Mouse (Mus musculus): ENCODE data around the gene 1700061G19Rik. TPM values are rescaled to one million over a fixed set of nuclear protein-coding genes. Genes with fewer than 3 reads are reported as not detected.
A peak's percentile ranks its signal among the peaks of the same experiment; 100 is the strongest.

1700061G19Rik gene
- total RNA-seq, 2 experiments from 2014 or later: 0.83 to 2.9 TPM

- DNase-seq (ENCODE audit: low spot score in 2 of 2): no peak
Measured at GRCm38 (mm10) chr17:56917166-56917565, 41.9 kb downstream of the 1700061G19Rik start.

- no peak for DNase-seq (ENCODE audit: low spot score in 2 of 2)
Measured at GRCm38 (mm10) chr17:56919725-56920124, 44.4 kb downstream of the 1700061G19Rik start.

- DNase-seq (ENCODE audit: low spot score in 2 of 2): no peak
Measured at GRCm38 (mm10) chr17:56925998-56926397, 50.7 kb downstream of the 1700061G19Rik start.

- no peak for DNase-seq (ENCODE audit: low spot score in 2 of 2)
Measured at GRCm38 (mm10) chr17:56929101-56929500, 53.8 kb downstream of the 1700061G19Rik start.

- no peak for DNase-seq (ENCODE audit: low spot score in 2 of 2)
Measured at GRCm38 (mm10) chr17:56929530-56929929, 54.3 kb downstream of the 1700061G19Rik start.

- no peak for DNase-seq (ENCODE audit: low spot score in 2 of 2)
Measured at GRCm38 (mm10) chr17:56930026-56930425, 54.7 kb downstream of the 1700061G19Rik start.

- DNase-seq (ENCODE audit: low spot score in 2 of 2): no peak
Measured at GRCm38 (mm10) chr17:56933395-56933794, 58.1 kb downstream of the 1700061G19Rik start.

GRCm38 (mm10) chr17:56934545-56935330 is 59.5 kb downstream of the 1700061G19Rik start:
- peak in 1 of 2 experiments; percentile 47 for DNase-seq (ENCODE audit: low spot score in 2 of 2)

- peak; percentile 98 to 100 for DNase-seq (ENCODE audit: low spot score in 2 of 2)
Measured at GRCm38 (mm10) chr17:56935363-56936131, 60.3 kb downstream of the 1700061G19Rik start, which contains the start of gene Mllt1. TSS of gene Mllt1 (minus strand) at chr17:56935415.

- no peak for DNase-seq (ENCODE audit: low spot score in 2 of 2)
Measured at GRCm38 (mm10) chr17:56936731-56937130, 61.5 kb downstream of the 1700061G19Rik start.

Other genes starting within 250 kb of the 1700061G19Rik start
- gene Lonp1, start 248.6 kb upstream of the 1700061G19Rik start, total RNA-seq (2021): 100 to 1,000 TPM; 458 to 700 TPM
- 1 to 10 TPM; 2.4 to 4.3 TPM for gene Catsperd, start 247.3 kb upstream of the 1700061G19Rik start, total RNA-seq (2021)
- 10 to 100 TPM; 64.9 to 75.7 TPM for gene Ranbp3, start 202.2 kb upstream of the 1700061G19Rik start, total RNA-seq (2021)
- 100 to 1,000 TPM; 276 to 402 TPM for gene Ndufa11, start 157.7 kb upstream of the 1700061G19Rik start, total RNA-seq (2021)
- 10 to 100 TPM; 20.1 to 26.1 TPM for gene Vmac, start 157.5 kb upstream of the 1700061G19Rik start, total RNA-seq (2021)
- gene Nrtn, start 117.9 kb upstream of the 1700061G19Rik start, total RNA-seq (2021): 1 to 10 TPM; 3.4 to 4.0 TPM
- 10 to 100 TPM; 28.3 to 31.3 TPM for gene Dus3l, start 110.7 kb upstream of the 1700061G19Rik start, total RNA-seq (2021)
- gene Prr22, start 105.2 kb upstream of the 1700061G19Rik start, total RNA-seq (2021): under 1 TPM; 0.48 to 0.93 TPM
- gene Rfx2, start 44.5 kb upstream of the 1700061G19Rik start, total RNA-seq (2021): 1 to 10 TPM; 3.8 to 5.6 TPM
- under 1 TPM in 1 of 2 experiments, not detected in 1; 0.27 TPM for gene Acsbg2, start 1.0 kb upstream of the 1700061G19Rik start, total RNA-seq (2021)
- 10 to 100 TPM; 31.1 to 32.4 TPM for gene Mllt1, start 59.9 kb downstream of the 1700061G19Rik start, total RNA-seq (2021)
- gene Acer1, start 106.6 kb downstream of the 1700061G19Rik start, total RNA-seq (2021): under 1 TPM in 1 of 2 experiments, not detected in 1; 0.13 TPM
- gene Clpp, start 114.8 kb downstream of the 1700061G19Rik start, total RNA-seq (2021): 100 to 1,000 TPM; 111 to 124 TPM
- gene Alkbh7, start 121.9 kb downstream of the 1700061G19Rik start, total RNA-seq (2021): 10 to 100 TPM; 44.2 to 65.2 TPM
- 1 to 10 TPM in 1 of 2 experiments, not detected in 1; 1.3 TPM for gene Pspn, start 124.5 kb downstream of the 1700061G19Rik start, total RNA-seq (2021)
- 10 to 100 TPM; 56.4 to 72.1 TPM for gene Gtf2f1, start 135.8 kb downstream of the 1700061G19Rik start, total RNA-seq (2021)
- under 1 TPM in 1 of 2 experiments, not detected in 1; 0.26 TPM for gene Gm17949, start 136.0 kb downstream of the 1700061G19Rik start, total RNA-seq (2021)
- 10 to 100 TPM; 84.2 to 92.7 TPM for gene Khsrp, start 156.0 kb downstream of the 1700061G19Rik start, total RNA-seq (2021)
- not detected for gene Slc25a41, start 166.2 kb downstream of the 1700061G19Rik start, total RNA-seq (2021)
- under 1 TPM; 0.36 to 0.67 TPM for gene Crb3, start 183.6 kb downstream of the 1700061G19Rik start, total RNA-seq (2021)
- 100 to 1,000 TPM in 1 of 2 experiments, 10 to 100 TPM in 1; 73.2 to 108 TPM for gene Slc25a23, start 184.4 kb downstream of the 1700061G19Rik start, total RNA-seq (2021)
- 1 to 10 TPM; 1.3 to 2.3 TPM for gene Dennd1c, start 203.0 kb downstream of the 1700061G19Rik start, total RNA-seq (2021)
- gene Tubb4a, start 212.3 kb downstream of the 1700061G19Rik start, total RNA-seq (2021): 1 to 10 TPM; 4.0 to 4.3 TPM
- under 1 TPM; 0.38 to 0.63 TPM for gene Tnfsf9, start 229.8 kb downstream of the 1700061G19Rik start, total RNA-seq (2021)

All from adrenal gland, adult 18-20 months (tissue).